Mouse (Mus musculus): ENCODE measurements at regions not wholly inside any gene's neighbourhood (a gene's known extent, or its start where the extent isn't known, plus 50 kb on each side); places are given as distances from the start of the nearest gene placed in this dataset.

GRCm38 (mm10) chr16:12901096-12901995, 208.1 kb upstream of the Ercc4 start:
- DNase-seq (ENCODE audit: low spot score), result no peak

- DNase-seq (ENCODE audit: low spot score), result no peak
These were observed 207.5 kb upstream of the Ercc4 start for GRCm38 (mm10) chr16:12901996-12902319.

GRCm38 (mm10) chr16:12903161-12903560, 206.3 kb upstream of the Ercc4 start:
- DNase-seq (ENCODE audit: low spot score), result peak; percentile 10

GRCm38 (mm10) chr16:12904937-12905336, 204.5 kb upstream of the Ercc4 start:
- no peak for DNase-seq (ENCODE audit: low spot score)

GRCm38 (mm10) chr16:12924668-12925067, 184.8 kb upstream of the Ercc4 start:
- no peak for DNase-seq (ENCODE audit: low spot score)

GRCm38 (mm10) chr16:12925931-12926330, 183.6 kb upstream of the Ercc4 start:
- no peak for DNase-seq (ENCODE audit: low spot score)

GRCm38 (mm10) chr16:12931111-12931510, 178.4 kb upstream of the Ercc4 start:
- no peak for DNase-seq (ENCODE audit: low spot score)

- DNase-seq (ENCODE audit: low spot score), result no peak
These were observed 176.5 kb upstream of the Ercc4 start for GRCm38 (mm10) chr16:12932959-12933358.

GRCm38 (mm10) chr16:12934586-12934985, 174.9 kb upstream of the Ercc4 start:
- DNase-seq (ENCODE audit: low spot score), result no peak

GRCm38 (mm10) chr16:12935266-12935665, 174.2 kb upstream of the Ercc4 start:
- no peak for DNase-seq (ENCODE audit: low spot score)

- no peak for DNase-seq (ENCODE audit: low spot score)
These were observed 172.9 kb upstream of the Ercc4 start for GRCm38 (mm10) chr16:12936571-12936970.

- DNase-seq (ENCODE audit: low spot score), result no peak
These were observed 170.9 kb upstream of the Ercc4 start for GRCm38 (mm10) chr16:12938563-12938962.

- no peak for DNase-seq (ENCODE audit: low spot score)
These were observed 158.3 kb upstream of the Ercc4 start for GRCm38 (mm10) chr16:12951176-12951575.

- no peak for DNase-seq (ENCODE audit: low spot score)
These were observed 155.5 kb upstream of the Ercc4 start for GRCm38 (mm10) chr16:12954028-12954427.

GRCm38 (mm10) chr16:12956416-12956815, 153.1 kb upstream of the Ercc4 start:
- DNase-seq (ENCODE audit: low spot score), result no peak

- DNase-seq (ENCODE audit: low spot score), result no peak
These were observed 148.6 kb upstream of the Ercc4 start for GRCm38 (mm10) chr16:12960885-12961284.

- DNase-seq (ENCODE audit: low spot score), result no peak
These were observed 126.8 kb upstream of the Ercc4 start for GRCm38 (mm10) chr16:12982681-12983080.

GRCm38 (mm10) chr16:13001288-13001880, 108.1 kb upstream of the Ercc4 start:
- DNase-seq (ENCODE audit: low spot score), result no peak

GRCm38 (mm10) chr16:13012863-13013262, 96.6 kb upstream of the Ercc4 start:
- DNase-seq (ENCODE audit: low spot score), result no peak

- no peak for DNase-seq (ENCODE audit: low spot score)
These were observed 95.4 kb upstream of the Ercc4 start for GRCm38 (mm10) chr16:13013891-13014644.

GRCm38 (mm10) chr16:13022875-13023274, 86.6 kb upstream of the Ercc4 start:
- DNase-seq (ENCODE audit: low spot score), result peak; percentile 39

- no peak for DNase-seq (ENCODE audit: low spot score)
These were observed 84.1 kb upstream of the Ercc4 start for GRCm38 (mm10) chr16:13025393-13025792.
